Mouse (Mus musculus) forebrain, embryonic 16.5 days (tissue): Measurements from ENCODE around the gene Pgam2. TPM values are rescaled to one million over a fixed set of nuclear protein-coding genes. Genes with fewer than 3 reads are reported as not detected.

Experiments used
- ATAC-seq: fragments of 200-750 bp; cut with Nextera tagmentation; 2 replicates; pipeline ENCODE4 v1.8.0; 2017; ENCODE audit warnings: mild to moderate bottlenecking, moderate library complexity
- H3K27ac ChIP-seq: fragments of 300-500 bp; sonication (generic); 2 replicates; pipeline ENCODE4 v1.5.1; 2014; ENCODE audit warnings: low read length, control low read depth
- H3K27me3 ChIP-seq: fragments of 300-500 bp; sonication (generic); replicated peaks from 2 replicates; pipeline ENCODE4 v1.6.1; 2014; ENCODE audit warnings: low read length; ENCODE audit not compliant: control insufficient read depth, insufficient read depth
- H3K36me3 ChIP-seq: fragments of 300-500 bp; sonication (generic); 2 replicates; pipeline ENCODE4 v1.6.1; 2014; ENCODE audit not compliant: control insufficient read depth, insufficient read depth
- H3K4me1 ChIP-seq: fragments of 300-500 bp; sonication (generic); replicated peaks from 2 replicates; pipeline ENCODE4 v1.6.1; 2014; ENCODE audit warnings: low read length; ENCODE audit not compliant: control insufficient read depth, insufficient read depth
- H3K4me2 ChIP-seq: fragments of 300-500 bp; sonication (generic); 2 replicates; pipeline ENCODE4 v1.6.1; 2014; ENCODE audit warnings: mild to moderate bottlenecking, low read length, control low read depth
- H3K4me3 ChIP-seq: fragments of 300-500 bp; sonication (generic); replicated peaks from 2 replicates; pipeline ENCODE4 v1.5.1; 2014; ENCODE audit warnings: mild to moderate bottlenecking, low read length, control low read depth
- H3K9ac ChIP-seq: fragments of 300-500 bp; sonication (generic); replicated peaks from 2 replicates; pipeline ENCODE4 v1.6.1; 2014; ENCODE audit warnings: low read depth, low read length, control low read depth
- H3K9me3 ChIP-seq: fragments of 300-500 bp; sonication (generic); 2 replicates; pipeline ENCODE4 v1.6.1; 2016; ENCODE audit warnings: low read length; ENCODE audit not compliant: control insufficient read depth
- WGBS: fragments of 180-500 bp; shearing (Covaris S2); extraction: QIAGEN DNeasy Blood & Tissue Kit; methylation state at CpG from one replicate; pipeline ENCODE4 v1.1.7; 2014; 5-methylcytosine and 5-hydroxymethylcytosine counted together
- polyA plus RNA-seq: library from polyadenylated mRNA; unstranded; fragments of >200 nt; fragmentation: Nextera tagmentation; extraction: Ambion mirVana; gene quantifications from 2 replicates; pipeline ENCODE4 v1.2.1, GENCODE M21; 2015

Pgam2 gene
- polyA plus RNA-seq, 1 experiment from 2014 or later, result 2.4 TPM

GRCm38 (mm10) chr11:5799621-5800490 lies 3.7 kb downstream of the Pgam2 start:
- Histone ChIP-seq H3K4me1 (no peaks in the 10 kb centered on the region), H3K27me3 (no peaks in the 10 kb centered on the region), H3K9me3 (no peaks in the 10 kb centered on the region), H3K9ac (no peak overlapping the region), H3K36me3 (peaks cover 44% of the 10 kb centered on the region), H3K4me3 (no peak overlapping the region), H3K27ac (no peak overlapping the region), H3K4me2 (no peak overlapping the region)
- 83% methylated on average over 17 of the region's 17 CpGs for WGBS
- ATAC-seq, result no peak

GRCm38 (mm10) chr11:5797928-5798327 lies 5.6 kb downstream of the Pgam2 start:
- H3K9ac ChIP-seq, result no peak overlapping the region
- WGBS, result 94% methylated on average over 5 of the region's 5 CpGs
- no peaks in the 10 kb centered on the region for H3K27me3 ChIP-seq
- no peak for ATAC-seq
- H3K36me3 ChIP-seq, result peaks cover 48% of the 10 kb centered on the region
- H3K27ac ChIP-seq, result no peak overlapping the region
- no peak overlapping the region for H3K4me3 ChIP-seq
- H3K4me2 ChIP-seq, result no peak overlapping the region
- H3K9me3 ChIP-seq, result no peaks in the 10 kb centered on the region
- H3K4me1 ChIP-seq, result no peaks in the 10 kb centered on the region

GRCm38 (mm10) chr11:5797371-5797770 lies 6.2 kb downstream of the Pgam2 start:
- no peak overlapping the region for H3K27ac ChIP-seq
- H3K4me3 ChIP-seq, result no peak overlapping the region
- 69% methylated on average over 11 of the region's 11 CpGs for WGBS
- H3K9me3 ChIP-seq, result no peaks in the 10 kb centered on the region
- H3K4me1 ChIP-seq, result no peaks in the 10 kb centered on the region
- H3K36me3 ChIP-seq, result peaks cover 54% of the 10 kb centered on the region
- ATAC-seq, result no peak
- no peak overlapping the region for H3K4me2 ChIP-seq
- H3K9ac ChIP-seq, result no peak overlapping the region
- H3K27me3 ChIP-seq, result no peaks in the 10 kb centered on the region

GRCm38 (mm10) chr11:5796939-5797338 lies 6.6 kb downstream of the Pgam2 start:
- no peaks in the 10 kb centered on the region for H3K9me3 ChIP-seq
- ATAC-seq, result no peak
- H3K27me3 ChIP-seq, result no peaks in the 10 kb centered on the region
- no peak overlapping the region for H3K27ac ChIP-seq
- WGBS, result 85% methylated on average over 15 of the region's 15 CpGs
- H3K36me3 ChIP-seq, result peaks cover 58% of the 10 kb centered on the region
- H3K4me1 ChIP-seq, result no peaks in the 10 kb centered on the region
- H3K9ac ChIP-seq, result no peak overlapping the region
- H3K4me3 ChIP-seq, result no peak overlapping the region
- no peak overlapping the region for H3K4me2 ChIP-seq

- Histone ChIP-seq H3K9ac (no peak overlapping the region), H3K27me3 (no peaks in the 10 kb centered on the region), H3K27ac (peak overlapping the region; percentile 31; the same call in 1 of the 2 replicates), H3K36me3 (peaks cover 59% of the 10 kb centered on the region), H3K4me1 (peaks cover 3% of the 10 kb centered on the region; the same call in 1 of the 2 replicates), H3K9me3 (no peaks in the 10 kb centered on the region), H3K4me2 (no peak overlapping the region), H3K4me3 (no peak overlapping the region)
- peak; percentile 72 for ATAC-seq
- WGBS, result 70% methylated on average over 7 of the region's 7 CpGs
Observed at GRCm38 (mm10) chr11:5795706-5796105, 7.8 kb downstream of the Pgam2 start.

- no peak overlapping the region for H3K9ac ChIP-seq
- 91% methylated on average over 9 of the region's 9 CpGs for WGBS
- H3K9me3 ChIP-seq, result no peaks in the 10 kb centered on the region
- H3K36me3 ChIP-seq, result peaks cover 57% of the 10 kb centered on the region
- peaks cover 6% of the 10 kb centered on the region; the same call in 1 of the 2 replicates for H3K4me1 ChIP-seq
- no peak for ATAC-seq
- H3K4me3 ChIP-seq, result no peak overlapping the region
- no peak overlapping the region for H3K4me2 ChIP-seq
- peak overlapping the region; percentile 31; the same call in 1 of the 2 replicates for H3K27ac ChIP-seq
- H3K27me3 ChIP-seq, result no peaks in the 10 kb centered on the region
Observed at GRCm38 (mm10) chr11:5795290-5795689, 8.2 kb downstream of the Pgam2 start.

GRCm38 (mm10) chr11:5790431-5790830 lies 13.1 kb downstream of the Pgam2 start:
- peaks cover 22% of the 10 kb centered on the region for H3K36me3 ChIP-seq
- H3K4me3 ChIP-seq, result no peak overlapping the region
- H3K9me3 ChIP-seq, result no peaks in the 10 kb centered on the region
- peaks cover 29% of the 10 kb centered on the region for H3K4me1 ChIP-seq
- no peak overlapping the region for H3K9ac ChIP-seq
- no peak for ATAC-seq
- H3K4me2 ChIP-seq, result no peak overlapping the region
- no peaks in the 10 kb centered on the region for H3K27me3 ChIP-seq
- 100% methylated on average over 1 of the region's 1 CpGs for WGBS
- no peak overlapping the region for H3K27ac ChIP-seq

- H3K27me3 ChIP-seq, result no peaks in the 10 kb centered on the region
- H3K4me3 ChIP-seq, result no peak overlapping the region
- H3K4me1 ChIP-seq, result peaks cover 29% of the 10 kb centered on the region
- no peak overlapping the region for H3K9ac ChIP-seq
- 85% methylated on average over 3 of the region's 3 CpGs for WGBS
- H3K27ac ChIP-seq, result no peak overlapping the region
- no peaks in the 10 kb centered on the region for H3K9me3 ChIP-seq
- H3K4me2 ChIP-seq, result no peak overlapping the region; the same call in 1 of the 2 replicates
- no peak for ATAC-seq
- peaks cover 17% of the 10 kb centered on the region for H3K36me3 ChIP-seq
Observed at GRCm38 (mm10) chr11:5789754-5790333, 13.7 kb downstream of the Pgam2 start.

GRCm38 (mm10) chr11:5789071-5789753 lies 14.3 kb downstream of the Pgam2 start:
- Histone ChIP-seq H3K4me2 (peak overlapping the region; percentile 88), H3K27ac (no peak overlapping the region), H3K27me3 (no peaks in the 10 kb centered on the region), H3K9ac (peak overlapping the region; percentile 89), H3K4me1 (peaks cover 29% of the 10 kb centered on the region), H3K36me3 (peaks cover 15% of the 10 kb centered on the region), H3K9me3 (no peaks in the 10 kb centered on the region), H3K4me3 (peak overlapping the region; percentile 74)
- ATAC-seq, result no peak
- 69% methylated on average over 6 of the region's 6 CpGs for WGBS
